Mouse (Mus musculus): ENCODE data around the gene Olfr9.
"Not testable (repeated sequence)": the region's sequence is repeated elsewhere in the genome, so short reads cannot be mapped to it uniquely, and the experiment has no call there.

The Olfr9 gene

DNA sequence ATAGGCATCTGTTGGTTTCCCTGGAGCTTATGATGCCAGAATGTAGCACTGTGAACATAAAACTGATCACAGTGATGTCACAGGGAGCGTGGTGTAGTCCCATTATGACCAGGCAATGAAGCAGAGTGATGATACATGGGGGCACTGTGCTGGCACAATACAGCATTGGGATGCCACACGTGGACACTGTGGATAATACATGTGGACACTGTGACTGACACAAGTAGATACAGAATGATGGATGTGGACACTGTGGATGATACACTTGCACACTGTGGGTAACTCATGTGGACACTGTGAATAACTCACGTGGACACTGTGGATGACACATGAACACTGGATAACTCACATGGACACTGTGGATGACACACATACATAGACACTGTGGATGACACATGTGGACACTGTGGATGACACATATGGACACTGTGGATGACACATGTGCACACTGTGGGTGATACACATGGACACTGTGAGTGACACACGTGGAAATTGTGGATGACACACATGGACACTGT lies 7.4 kb downstream of the Olfr9 start:
- in situ Hi-C loops (cut with MseI, MboI), result no loop called here

DNA sequence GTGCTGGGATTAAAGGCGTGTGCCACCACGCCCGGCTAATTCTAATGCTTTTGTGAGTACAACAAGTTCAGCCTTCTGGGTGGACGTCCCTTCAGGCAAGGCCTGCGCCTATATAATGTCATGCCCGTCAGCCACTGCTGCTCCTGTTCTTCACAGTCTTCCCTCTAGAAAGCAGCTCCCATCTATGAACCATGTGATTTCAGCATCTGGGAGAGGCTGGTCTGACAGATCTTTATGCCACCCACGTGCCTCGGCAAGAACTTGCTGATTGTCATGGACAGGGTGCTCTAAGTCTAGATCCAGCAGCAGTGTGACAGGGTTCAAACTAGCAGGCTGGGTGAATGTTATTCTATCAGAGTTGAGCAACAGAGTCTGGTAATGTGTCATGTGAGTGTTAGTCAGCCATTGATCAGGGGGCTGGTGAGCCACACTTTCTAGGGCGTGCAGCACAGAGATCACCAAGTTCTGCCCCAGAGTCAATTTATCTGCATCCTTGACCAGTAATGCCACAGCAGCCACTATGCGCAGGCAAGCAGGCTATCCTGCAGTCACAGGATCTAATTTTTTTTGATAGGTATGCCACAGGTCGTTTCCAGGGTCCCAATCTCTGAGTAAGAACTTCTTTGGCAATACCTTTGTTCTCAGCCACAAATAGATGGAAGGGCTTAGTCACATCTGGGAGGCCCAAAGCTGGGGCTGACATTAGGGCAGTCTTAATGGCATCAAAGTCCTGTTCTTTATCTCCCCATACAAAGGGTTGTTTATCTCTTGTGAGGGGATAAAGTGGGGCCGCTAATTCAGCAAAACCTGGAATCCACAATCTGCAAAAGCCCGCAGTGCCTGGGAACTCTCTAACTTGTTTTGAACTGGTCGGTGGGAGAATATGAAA lies 15.0 kb downstream of the Olfr9 start:
- in situ Hi-C loops (cut with MseI, MboI), result no loop called here

DNA sequence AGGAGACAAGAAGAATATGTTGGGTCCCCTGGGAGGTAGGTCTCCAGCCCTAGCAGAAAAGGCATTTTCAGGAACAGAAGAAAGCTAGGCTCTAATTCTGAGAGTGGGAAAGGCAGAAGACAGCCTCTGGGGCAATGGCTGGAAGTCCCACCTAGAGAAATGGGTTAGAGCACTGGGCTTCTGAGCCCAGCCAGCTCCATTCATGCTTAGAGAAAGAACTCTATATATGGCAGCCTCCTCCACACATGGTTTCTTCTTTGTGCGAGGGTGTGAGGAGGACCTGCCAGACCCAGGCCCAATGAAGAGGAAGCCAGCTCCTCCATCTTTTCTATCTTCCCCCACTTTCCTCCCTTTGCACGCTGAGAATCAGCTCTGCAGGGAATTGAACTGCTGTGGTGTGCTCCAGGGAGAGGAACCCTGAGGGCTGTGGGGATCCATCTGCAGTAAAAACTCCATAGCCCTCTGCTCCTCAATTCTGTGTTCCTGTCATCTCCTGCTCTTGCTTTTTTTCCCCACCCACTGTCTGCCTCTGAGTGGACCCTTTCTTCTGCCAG lies 21.1 kb downstream of the Olfr9 start, which contains the start of gene Olfr763:
Gene Olfr763, plus strand, starts transcription at position 504 of the 554 bp plus-strand sequence.
- in situ Hi-C loops (cut with MseI, MboI), result no loop called here

DNA sequence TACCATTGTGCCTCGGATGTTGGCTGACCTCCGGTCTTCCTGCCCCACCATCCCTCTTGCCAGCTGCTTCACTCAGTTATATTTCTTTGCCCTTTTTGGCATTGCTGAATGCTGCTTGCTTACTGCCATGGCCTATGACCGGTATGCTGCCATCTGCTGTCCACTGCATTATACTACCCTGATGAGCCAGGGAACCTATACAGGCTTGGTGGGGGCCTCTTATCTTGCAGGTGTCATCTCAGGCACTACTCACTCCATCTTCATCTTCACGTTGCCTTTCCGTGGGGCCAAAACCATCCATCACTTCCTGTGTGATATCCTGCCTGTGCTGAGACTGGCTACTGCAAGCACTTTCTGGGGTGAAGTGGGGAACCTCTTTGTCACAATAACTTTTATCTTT lies 22.3 kb downstream of the Olfr9 start:
- in situ Hi-C loops (cut with MseI, MboI), result not testable (repeated sequence)

DNA sequence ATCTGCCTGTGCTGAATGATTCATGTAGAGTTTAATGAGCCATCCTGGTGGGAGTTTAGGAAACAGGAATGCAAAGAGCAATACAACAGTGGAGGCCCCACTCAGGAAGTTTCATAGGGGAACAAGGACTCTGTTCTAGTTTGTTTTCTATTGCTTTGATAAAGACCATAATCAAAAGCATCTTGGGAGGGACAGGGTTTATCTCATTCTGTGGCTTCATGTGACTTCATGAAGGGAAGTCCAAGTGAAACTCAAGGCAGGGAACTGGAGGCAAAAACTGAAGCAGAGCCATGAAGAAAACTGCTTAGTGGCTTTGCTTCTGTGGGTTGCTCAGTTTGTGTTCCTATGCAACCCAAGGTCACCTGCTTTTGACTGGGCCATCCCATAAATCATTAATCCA lies 25.2 kb downstream of the Olfr9 start:
- in situ Hi-C loops (cut with MseI, MboI), result no loop called here

DNA sequence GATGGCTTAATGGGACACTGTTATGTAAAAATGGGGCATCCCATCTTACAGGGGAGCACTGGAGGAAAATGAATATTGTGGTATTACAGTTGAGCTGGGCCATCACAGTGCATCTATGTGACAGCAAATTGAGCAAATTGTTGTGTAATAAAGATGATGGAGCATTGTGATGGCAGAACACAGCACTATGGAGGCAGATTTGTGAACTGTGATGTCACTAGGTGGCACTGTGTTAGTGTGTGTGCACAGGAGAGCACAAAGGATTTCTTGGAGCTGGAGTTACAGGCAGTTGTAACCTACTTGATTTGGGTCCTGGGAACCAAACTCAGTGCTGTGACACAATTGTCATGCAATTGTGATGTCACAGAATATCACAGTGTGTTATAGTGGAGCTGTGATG lies 34.1 kb downstream of the Olfr9 start:
- in situ Hi-C loops (cut with MseI, MboI), result no loop called here

DNA sequence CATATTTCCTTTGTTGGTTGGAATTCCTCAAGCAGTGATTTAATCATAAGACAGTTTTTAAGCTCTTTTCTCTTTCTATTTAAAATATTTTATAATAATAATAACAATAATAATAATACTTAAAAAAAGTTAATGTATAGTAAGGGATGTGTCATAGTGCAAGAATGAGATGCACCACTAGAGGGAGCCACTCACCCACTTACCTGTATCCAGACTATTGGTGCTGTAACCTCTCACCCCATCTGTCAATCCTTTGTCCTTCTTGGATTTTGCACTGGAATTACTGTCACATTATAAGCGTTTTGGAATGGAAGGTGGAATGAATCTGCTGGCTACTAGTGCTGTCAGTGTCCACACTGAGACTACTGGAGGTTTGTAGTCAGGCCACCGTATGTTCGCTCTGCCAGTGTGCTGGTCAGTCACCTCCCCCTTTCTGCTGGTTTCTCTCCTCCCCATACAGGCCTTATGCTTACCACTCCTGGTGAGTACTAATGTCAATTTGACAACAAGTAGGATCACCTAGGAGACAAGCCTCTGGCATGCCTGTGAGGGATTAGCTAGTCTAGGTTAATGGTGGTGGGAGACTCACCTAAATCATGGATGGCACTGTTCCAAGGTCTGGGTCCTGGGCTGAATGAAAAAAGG lies 36.9 kb downstream of the Olfr9 start:
- in situ Hi-C loops (cut with MseI, MboI), result no loop called here

DNA sequence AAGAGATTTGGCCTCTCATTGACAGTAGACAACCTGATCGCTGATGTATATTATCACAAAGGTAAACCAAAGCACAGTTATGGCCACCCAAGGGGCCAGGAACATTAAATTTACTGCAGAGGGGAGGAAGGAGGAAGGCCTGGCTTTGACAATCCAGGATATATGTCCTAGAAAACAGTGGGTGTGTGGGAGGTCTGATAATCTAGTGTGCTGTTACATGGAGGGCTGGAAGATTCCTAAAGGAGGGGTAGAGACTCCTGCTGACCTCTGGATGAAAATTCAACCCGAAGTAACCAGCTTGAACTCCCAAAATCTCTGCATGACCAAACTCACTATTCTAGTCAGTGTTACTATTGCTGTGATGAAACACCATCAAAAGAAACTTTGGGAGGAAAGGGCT lies 39.1 kb downstream of the Olfr9 start:
- in situ Hi-C loops (cut with MseI, MboI), result no loop called here

DNA sequence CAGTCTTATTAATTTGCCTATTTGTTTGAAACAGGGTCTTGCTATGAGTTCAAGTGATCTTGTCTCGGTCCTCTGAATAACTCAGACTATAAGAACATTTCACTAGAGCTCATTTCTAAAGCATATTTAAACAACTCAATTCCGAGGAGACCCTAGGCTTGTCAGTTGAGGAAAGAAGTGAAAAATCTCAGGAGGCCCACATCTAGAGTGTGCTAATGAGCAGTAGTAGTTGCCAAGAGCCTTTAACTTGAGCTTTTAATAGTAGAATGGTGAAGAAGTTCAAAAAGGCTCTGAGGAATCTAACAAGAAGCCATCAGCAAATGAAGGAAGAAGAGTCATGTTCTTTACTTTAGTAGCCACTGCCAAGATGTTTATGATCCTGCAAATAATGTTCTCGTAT lies 50.6 kb downstream of the Olfr9 start, which contains the start of gene Olfr764-ps1:
Gene Olfr764-ps1, minus strand, starts transcription at position 101 of the 400 bp plus-strand sequence.
- in situ Hi-C loops (cut with MseI, MboI), result no loop called here

Measured in mouse trophoblast stem cell (cell line).